Mouse (Mus musculus): ENCODE measurements around the gene Ncs1. TPM values are rescaled to one million over a fixed set of nuclear protein-coding genes. Genes with fewer than 3 reads are reported as not detected.

Ncs1 gene
- under 1 TPM; 0.18 TPM for total RNA-seq (2023)

GRCm38 (mm10) chr2:31245491-31246141, at the start of gene Ncs1:
TSS of gene Ncs1 (plus strand) at chr2:31245823.

DNA sequence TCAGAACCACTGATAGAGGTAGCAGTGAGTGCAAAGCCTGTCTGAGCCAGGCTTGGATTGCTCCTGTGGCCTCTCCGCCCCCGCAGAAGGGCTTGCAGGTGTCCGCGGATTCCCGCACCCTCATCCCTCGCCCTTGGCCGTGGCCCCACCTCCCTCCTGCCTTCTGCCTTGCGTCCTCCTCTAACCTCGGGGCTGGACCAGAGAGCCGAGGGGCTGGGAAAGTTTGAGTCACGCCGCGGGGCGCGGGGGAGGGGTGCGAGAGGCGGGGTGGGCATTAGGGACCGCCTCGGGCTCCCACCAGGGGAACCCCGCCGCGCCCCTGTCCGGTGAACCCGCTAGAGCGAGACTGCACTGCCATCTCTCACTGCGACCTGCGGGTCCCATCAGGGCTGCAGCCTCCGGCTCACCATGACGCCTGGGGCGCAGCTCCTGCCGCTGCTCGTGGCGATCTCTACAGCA, 68.4 kb downstream of the Ncs1 start, which contains the start of gene Hmcn2:
TSS of gene Hmcn2 (plus strand) at position 409 of the 459 bp plus-strand sequence.

Other genes starting within 250 kb of the Ncs1 start
- 100 to 1,000 TPM; 126 to 129 TPM for gene Fnbp1, start 103.8 kb upstream of the Ncs1 start, total RNA-seq (2023)
- 10 to 100 TPM; 55.9 to 56.5 TPM for gene Gpr107, start 93.5 kb upstream of the Ncs1 start, total RNA-seq (2023)
- under 1 TPM; 0.33 to 0.58 TPM for gene Hmcn2, start 68.6 kb downstream of the Ncs1 start, total RNA-seq (2023)
- 100 to 1,000 TPM in 1 of 2 experiments, 10 to 100 TPM in 1; 84.0 to 102 TPM for gene Ass1, start 224.4 kb downstream of the Ncs1 start, total RNA-seq (2023)